Mouse (Mus musculus) monocyte, adult 5-6 weeks (primary cell): ENCODE measurements around the gene Olfr774. TPM values are rescaled to one million over a fixed set of nuclear protein-coding genes. Genes with fewer than 3 reads are reported as not detected.
"Not testable (repeated sequence)": the region's sequence is repeated elsewhere in the genome, so short reads cannot be mapped to it uniquely, and the experiment has no call there.

Source experiments
- ATAC-seq: fragments of 153-309, 156-312 bp; replicated peaks from 2 replicates; pipeline ENCODE4 v1.8.0; 2017; ENCODE audit warnings: mild to moderate bottlenecking; ENCODE audit not compliant: low TSS enrichment, insufficient number of reproducible peaks, severe bottlenecking, poor library complexity, low FRiP score
- total RNA-seq: library from RNA; stranded (forward); fragments of 200-1000, 200-491, 200-594 nt; gene quantifications from 3 replicates; pipeline ENCODE4 v1.2.3, GENCODE M21; 2017

Olfr774 gene
- not detected in 3 replicates for total RNA-seq

- no peak for ATAC-seq
These were observed at the start of gene Olfr774 for GRCm38 (mm10) chr10:129235904-129236303. TSS of gene Olfr774 (plus strand) at chr10:129236204.

- ATAC-seq, result not testable (repeated sequence)
These were observed 48.7 kb upstream of the Olfr774 start, which contains the start of gene Olfr773 for GRCm38 (mm10) chr10:129187319-129187718. TSS of gene Olfr773 (minus strand) at chr10:129187419.

- ATAC-seq, result no peak
These were observed 5.3 kb upstream of the Olfr774 start for GRCm38 (mm10) chr10:129230737-129231136.

GRCm38 (mm10) chr10:129248112-129248511 is 12.1 kb downstream of the Olfr774 start, which contains the start of gene Olfr775:
TSS of gene Olfr775 (plus strand) at chr10:129248412.
- no peak for ATAC-seq

GRCm38 (mm10) chr10:129258827-129259226 is 22.8 kb downstream of the Olfr774 start, which contains the start of gene Olfr776:
TSS of gene Olfr776 (plus strand) at chr10:129259127.
- ATAC-seq, result no peak

GRCm38 (mm10) chr10:129271081-129271535 is 35.1 kb downstream of the Olfr774 start, which contains the start of gene Olfr777:
TSS of gene Olfr777 (minus strand) at chr10:129271485.
- ATAC-seq, result no peak

Other genes starting within 250 kb of the Olfr774 start
- gene Olfr9, start 246.8 kb upstream of the Olfr774 start, total RNA-seq, result not detected in 3 replicates
- gene Olfr763, start 225.4 kb upstream of the Olfr774 start, total RNA-seq, result not detected in 3 replicates
- gene Olfr764-ps1, start 196.3 kb upstream of the Olfr774 start, total RNA-seq, result not detected in 3 replicates
- gene Olfr765, start 186.2 kb upstream of the Olfr774 start, total RNA-seq, result not detected in 3 replicates
- gene Olfr766-ps1, start 167.2 kb upstream of the Olfr774 start, total RNA-seq, result not detected in 3 replicates
- not detected in 3 replicates for gene Olfr767, start 153.3 kb upstream of the Olfr774 start, total RNA-seq
- not detected in 3 replicates for gene Olfr768, start 136.8 kb upstream of the Olfr774 start, total RNA-seq
- gene Olfr769, start 118.3 kb upstream of the Olfr774 start, total RNA-seq, result not detected in 3 replicates
- gene Olfr770, start 97.2 kb upstream of the Olfr774 start, total RNA-seq, result not detected in 3 replicates
- gene Olfr771, start 71.5 kb upstream of the Olfr774 start, total RNA-seq, result not detected in 3 replicates
- gene Olfr772, start 58.3 kb upstream of the Olfr774 start, total RNA-seq, result not detected in 3 replicates
- gene Olfr773, start 48.8 kb upstream of the Olfr774 start, total RNA-seq, result not detected in 3 replicates
- gene Olfr775, start 12.2 kb downstream of the Olfr774 start, total RNA-seq, result not detected in 3 replicates
- gene Olfr776, start 22.9 kb downstream of the Olfr774 start, total RNA-seq, result not detected in 3 replicates
- gene Olfr777, start 35.3 kb downstream of the Olfr774 start, total RNA-seq, result not detected in 3 replicates
- not detected in 3 replicates for gene Olfr780, start 81.9 kb downstream of the Olfr774 start, total RNA-seq
- not detected in 3 replicates for gene Olfr781, start 92.7 kb downstream of the Olfr774 start, total RNA-seq
- not detected in 3 replicates for gene Olfr782, start 112.6 kb downstream of the Olfr774 start, total RNA-seq
- 0.19 TPM in 1 of 3 replicates, not detected in the others for gene Olfr784, start 147.9 kb downstream of the Olfr774 start, total RNA-seq
- gene Olfr785, start 169.2 kb downstream of the Olfr774 start, total RNA-seq, result not detected in 3 replicates
- not detected in 3 replicates for gene Olfr786, start 191.1 kb downstream of the Olfr774 start, total RNA-seq
- not detected in 3 replicates for gene Olfr787, start 225.7 kb downstream of the Olfr774 start, total RNA-seq
- not detected in 3 replicates for gene Olfr788, start 234.8 kb downstream of the Olfr774 start, total RNA-seq
- not detected in 3 replicates for gene Olfr789, start 248.5 kb downstream of the Olfr774 start, total RNA-seq